Mouse (Mus musculus): ENCODE measurements around the gene Ankrd27. TPM values are rescaled to one million over a fixed set of nuclear protein-coding genes. Genes with fewer than 3 reads are reported as not detected.

The Ankrd27 gene
- polyA plus RNA-seq, 1 experiment from 2014 or later, result 17.3 TPM

- TF ChIP-seq CTCF (IDR thresholded peaks at IDR 0.05; ENCODE audit: low read depth) (no peak), EP300 (optimal IDR thresholded peaks at IDR 0.05) (no peak)
- Histone ChIP-seq H3K4me1 (replicated peaks; ENCODE audit: control insufficient read depth, insufficient read depth) (peaks cover 6% of the 10 kb centered on the region), H3K4me2 (replicated peaks; ENCODE audit: low read depth) (peak within 1 kb of the TSS; percentile 98), H3K27me3 (ENCODE audit: control insufficient read depth, insufficient read depth, low read length) (no peaks in the 10 kb centered on the region; the same call in 1 of the 2 replicates), H3K9me3 (ENCODE audit: control insufficient read depth, low read length) (no peaks in the 10 kb centered on the region), H3K4me3 (ENCODE audit: low read depth, low read length) (peak within 1 kb of the TSS; percentile 93), H3K9ac (ENCODE audit: low read length) (peak within 1 kb of the TSS; percentile 74), H3K27ac (replicated peaks) (peak within 1 kb of the TSS; percentile 35; the same call in 1 of the 2 replicates), H3K36me3 (ENCODE audit: control insufficient read depth, insufficient read depth, low read length) (no peaks in the 10 kb centered on the region)
- WGBS, result under 1% methylated on average over 40 of the region's 45 CpGs
- peak; percentile 60 for ATAC-seq (ENCODE audit: low FRiP score, low TSS enrichment)
- peak; percentile 73 for DNase-seq (ENCODE audit: low spot score)
These were observed 621 bp upstream of the Ankrd27 start, which contains the start of gene Rgs9bp for GRCm38 (mm10) chr7:35585191-35586054. Gene Rgs9bp, minus strand, starts transcription at chr7:35585582.

- 19% methylated on average over 15 of the region's 15 CpGs for WGBS
- ATAC-seq (ENCODE audit: low FRiP score, low TSS enrichment), result no peak
- TF ChIP-seq CTCF (IDR thresholded peaks at IDR 0.05; ENCODE audit: low read depth) (no peak), EP300 (optimal IDR thresholded peaks at IDR 0.05) (no peak)
- peak overlapping the region; percentile 98 for H3K4me2 ChIP-seq (replicated peaks; ENCODE audit: low read depth)
- H3K27me3 ChIP-seq (ENCODE audit: control insufficient read depth, insufficient read depth, low read length), result no peaks in the 10 kb centered on the region; the same call in 1 of the 2 replicates
- no peak overlapping the region for H3K27ac ChIP-seq (replicated peaks)
- H3K4me1 ChIP-seq (replicated peaks; ENCODE audit: control insufficient read depth, insufficient read depth), result peaks cover 6% of the 10 kb centered on the region
- H3K36me3 ChIP-seq (ENCODE audit: control insufficient read depth, insufficient read depth, low read length), result 0 out of 2 replicates have a peak, but pooled peaks cover 3% of the 10 kb centered on the region
- peak overlapping the region; percentile 93 for H3K4me3 ChIP-seq (ENCODE audit: low read depth, low read length)
- H3K9ac ChIP-seq (ENCODE audit: low read length), result peak overlapping the region; percentile 74
- no peak for DNase-seq (ENCODE audit: low spot score)
- no peaks in the 10 kb centered on the region for H3K9me3 ChIP-seq (ENCODE audit: control insufficient read depth, low read length)
These were observed 932 bp downstream of the Ankrd27 start for GRCm38 (mm10) chr7:35586906-35587445.

- no peak for TF ChIP-seq CTCF (IDR thresholded peaks at IDR 0.05; ENCODE audit: low read depth)
- no peak for TF ChIP-seq EP300 (optimal IDR thresholded peaks at IDR 0.05)
- Histone ChIP-seq H3K4me2 (replicated peaks; ENCODE audit: low read depth) (no peak overlapping the region; the same call in 1 of the 2 replicates), H3K36me3 (ENCODE audit: control insufficient read depth, insufficient read depth, low read length) (0 out of 2 replicates have a peak, but pooled peaks cover 4% of the 10 kb centered on the region), H3K27ac (replicated peaks) (no peak overlapping the region), H3K4me3 (ENCODE audit: low read depth, low read length) (no peak overlapping the region), H3K27me3 (ENCODE audit: control insufficient read depth, insufficient read depth, low read length) (no peaks in the 10 kb centered on the region; the same call in 1 of the 2 replicates), H3K9me3 (ENCODE audit: control insufficient read depth, low read length) (no peaks in the 10 kb centered on the region), H3K4me1 (replicated peaks; ENCODE audit: control insufficient read depth, insufficient read depth) (peaks cover 6% of the 10 kb centered on the region), H3K9ac (ENCODE audit: low read length) (no peak overlapping the region)
- DNase-seq (ENCODE audit: low spot score) (no peak), ATAC-seq (ENCODE audit: low FRiP score, low TSS enrichment) (no peak)
- whole genome bisulfite sequencing, result 50% methylated on average over 5 of the region's 5 CpGs
These were observed 1.7 kb downstream of the Ankrd27 start for GRCm38 (mm10) chr7:35587728-35588127.

GRCm38 (mm10) chr7:35588680-35589428 lies 2.8 kb downstream of the Ankrd27 start:
- peaks cover 6% of the 10 kb centered on the region for H3K4me1 ChIP-seq (replicated peaks; ENCODE audit: control insufficient read depth, insufficient read depth)
- DNase-seq (ENCODE audit: low spot score) (no peak), ATAC-seq (ENCODE audit: low FRiP score, low TSS enrichment) (no peak)
- no peaks in the 10 kb centered on the region for H3K27me3 ChIP-seq (ENCODE audit: control insufficient read depth, insufficient read depth, low read length)
- no peak overlapping the region for H3K9ac ChIP-seq (ENCODE audit: low read length)
- 86% methylated on average over 9 of the region's 9 CpGs for WGBS
- H3K9me3 ChIP-seq (ENCODE audit: control insufficient read depth, low read length), result no peaks in the 10 kb centered on the region
- H3K36me3 ChIP-seq (ENCODE audit: control insufficient read depth, insufficient read depth, low read length), result peaks cover 10% of the 10 kb centered on the region
- no peak for TF ChIP-seq EP300 (optimal IDR thresholded peaks at IDR 0.05)
- TF ChIP-seq CTCF (IDR thresholded peaks at IDR 0.05; ENCODE audit: low read depth), result no peak
- H3K4me3 ChIP-seq (ENCODE audit: low read depth, low read length), result no peak overlapping the region
- H3K27ac ChIP-seq (replicated peaks), result no peak overlapping the region
- H3K4me2 ChIP-seq (replicated peaks; ENCODE audit: low read depth), result no peak overlapping the region

- Histone ChIP-seq H3K27me3 (ENCODE audit: control insufficient read depth, insufficient read depth, low read length) (no peaks in the 10 kb centered on the region), H3K36me3 (ENCODE audit: control insufficient read depth, insufficient read depth, low read length) (peaks cover 10% of the 10 kb centered on the region), H3K9me3 (ENCODE audit: control insufficient read depth, low read length) (no peaks in the 10 kb centered on the region), H3K27ac (replicated peaks) (no peak overlapping the region), H3K4me3 (ENCODE audit: low read depth, low read length) (no peak overlapping the region), H3K4me2 (replicated peaks; ENCODE audit: low read depth) (no peak overlapping the region), H3K4me1 (replicated peaks; ENCODE audit: control insufficient read depth, insufficient read depth) (peaks cover 5% of the 10 kb centered on the region), H3K9ac (ENCODE audit: low read length) (no peak overlapping the region)
- no peak for TF ChIP-seq CTCF (IDR thresholded peaks at IDR 0.05; ENCODE audit: low read depth)
- no peak for TF ChIP-seq EP300 (optimal IDR thresholded peaks at IDR 0.05)
- WGBS, result 87% methylated on average over 6 of the region's 7 CpGs
- DNase-seq (ENCODE audit: low spot score), result no peak
- no peak for ATAC-seq (ENCODE audit: low FRiP score, low TSS enrichment)
These were observed 3.4 kb downstream of the Ankrd27 start for GRCm38 (mm10) chr7:35589485-35589884.
